ENCODE assay signal across 8 mouse cellular contexts in genomic region chr15:8169266-8169746, GRCm38 (mm10). TPM values are rescaled to one million over a fixed set of nuclear protein-coding genes. Genes with fewer than 3 reads are reported as not detected.
DNase-seq lines count a peak whose midpoint lies in the region; ATAC-seq and TF ChIP-seq lines count a peak whose summit lies in the region.

No protein-coding gene starts in this region.

- peak overlapping the region; percentile 87 for H3K9ac ChIP-seq in embryonic facial prominence, embryonic 15.5 days
- H3K9ac ChIP-seq in limb, embryonic 13.5 days = peak overlapping the region; percentile 92
- peak overlapping the region; percentile 82 for H3K9ac ChIP-seq in neural tube, embryonic 15.5 days (replicated peaks)

- in situ Hi-C loops in Patski (cut with MboI; ENCODE audit: low pct_unique_long_range_greater_than_20kb) = no loop called here

- H3K4me1 ChIP-seq in embryonic facial prominence, embryonic 15.5 days = peaks cover 3% of the 10 kb centered on the region
- H3K4me1 ChIP-seq in limb, embryonic 13.5 days = peaks cover 8% of the 10 kb centered on the region
- peaks cover 18% of the 10 kb centered on the region for H3K4me1 ChIP-seq in neural tube, embryonic 15.5 days

- H3K4me3 ChIP-seq in embryonic facial prominence, embryonic 15.5 days (replicated peaks) = peak overlapping the region; percentile 76
- peak overlapping the region; percentile 91 for H3K4me3 ChIP-seq in limb, embryonic 13.5 days
- peak overlapping the region; percentile 81 for H3K4me3 ChIP-seq in neural tube, embryonic 15.5 days (replicated peaks)

- H3K9me3 ChIP-seq in embryonic facial prominence, embryonic 15.5 days (replicated peaks) = no peaks in the 10 kb centered on the region
- H3K9me3 ChIP-seq in limb, embryonic 13.5 days = no peaks in the 10 kb centered on the region
- no peaks in the 10 kb centered on the region for H3K9me3 ChIP-seq in neural tube, embryonic 15.5 days (replicated peaks)

- no peaks in the 10 kb centered on the region for H3K27me3 ChIP-seq in Patski
- no peaks in the 10 kb centered on the region for H3K27me3 ChIP-seq in embryonic facial prominence, embryonic 15.5 days
- no peaks in the 10 kb centered on the region for H3K27me3 ChIP-seq in limb, embryonic 13.5 days
- H3K27me3 ChIP-seq in neural tube, embryonic 15.5 days (replicated peaks) = no peaks in the 10 kb centered on the region

- peaks cover 21% of the 10 kb centered on the region for H3K36me3 ChIP-seq in embryonic facial prominence, embryonic 15.5 days
- peaks cover 21% of the 10 kb centered on the region for H3K36me3 ChIP-seq in limb, embryonic 13.5 days
- H3K36me3 ChIP-seq in neural tube, embryonic 15.5 days = peaks cover 17% of the 10 kb centered on the region

- no peak for TF ChIP-seq CTCF in Patski (IDR thresholded peaks at IDR 0.05)

- peak; percentile 38 for ATAC-seq in Patski
- peak; percentile 78 for ATAC-seq in embryonic facial prominence, embryonic 15.5 days (ENCODE audit: insufficient number of reproducible peaks, low FRiP score, low TSS enrichment, low read depth)
- peak; percentile 79 for ATAC-seq in limb, embryonic 13.5 days (ENCODE audit: low FRiP score, low read depth)
- ATAC-seq in neural tube, embryonic 15.5 days (ENCODE audit: low FRiP score) = peak; percentile 82

- CTCF ChIA-PET in Patski (lab: Charles Lee) = no interaction called here

- H3K27ac ChIP-seq in embryonic facial prominence, embryonic 15.5 days (replicated peaks) = peak overlapping the region; percentile 61; the same call in 1 of the 2 replicates
- H3K27ac ChIP-seq in limb, embryonic 13.5 days = peak overlapping the region; percentile 76; the same call in 1 of the 2 replicates
- H3K27ac ChIP-seq in neural tube, embryonic 15.5 days (replicated peaks) = peak overlapping the region; percentile 91

- 0% methylated on average over 25 of the region's 25 CpGs for WGBS in embryonic facial prominence, embryonic 15.5 days
- WGBS in limb, embryonic 13.5 days = under 1% methylated on average over 25 of the region's 25 CpGs
- under 1% methylated on average over 25 of the region's 25 CpGs for WGBS in neural tube, embryonic 15.5 days

- peak; percentile 33 for DNase-seq in layer of hippocampus, adult 9-10 months (ENCODE audit: low spot score)
- DNase-seq in layer of hippocampus, adult 9-11 months = no peak
- no peak for DNase-seq in Patski (ENCODE audit: low read depth, low spot score)
- no peak for DNase-seq in natural killer cell, adult 2 months (ENCODE audit: low spot score in 2 of 2)
- DNase-seq in adrenal gland, adult (ENCODE audit: inconsistent age in 2 of 2, low spot score in 1 of 2) = no peak

- peak overlapping the region; percentile 62 for H3K4me2 ChIP-seq in embryonic facial prominence, embryonic 15.5 days (replicated peaks)
- H3K4me2 ChIP-seq in limb, embryonic 13.5 days (replicated peaks) = peak overlapping the region; percentile 66
- H3K4me2 ChIP-seq in neural tube, embryonic 15.5 days = peak overlapping the region; percentile 65

- POLR2A ChIA-PET in Patski (lab: Charles Lee) = no interaction called here

RNA-seq across cellular contexts. Expression of gene Cplane1, which starts 0.4 kb away (rescaled TPM):
- polyA plus RNA-seq in Patski (2021) = 26.6 TPM
- 9.0 and 9.1 TPM in 2 replicates for polyA plus RNA-seq in embryonic facial prominence, embryonic 15.5 days (2015; fragmentation: Nextera tagmentation; extraction: Ambion mirVana)
- 13.5 and 14.0 TPM in 2 replicates for polyA plus RNA-seq in limb, embryonic 13.5 days (2015; fragmentation: Nextera tagmentation; extraction: Ambion mirVana)
- polyA plus RNA-seq in neural tube, embryonic 15.5 days (2015; fragmentation: Nextera tagmentation; extraction: Ambion mirVana) = 13.8 and 16.4 TPM in 2 replicates
